Mouse (Mus musculus) limb, embryonic 11.5 days (tissue): Measurements from ENCODE around the gene Arhgap17. TPM values are rescaled to one million over a fixed set of nuclear protein-coding genes. Genes with fewer than 3 reads are reported as not detected.

Experiments
- ATAC-seq: fragments of 200-750 bp; cut with Nextera tagmentation; 2 replicates; pipeline ENCODE4 v1.8.0; 2017; ENCODE audit warnings: low read depth; ENCODE audit not compliant: insufficient number of reproducible peaks, low FRiP score, low TSS enrichment
- DNase-seq: peaks from one replicate; pipeline ENCODE4 v3.0.0-alpha.2; 2015; ENCODE audit warnings: low spot score
- H3K27ac ChIP-seq: fragments of 300-500 bp; sonication (generic); replicated peaks from 2 replicates; pipeline ENCODE4 v1.5.1; 2014; ENCODE audit warnings: low read depth, mild to moderate bottlenecking, low read length
- H3K27me3 ChIP-seq: fragments of 300-500 bp; sonication (generic); 2 replicates; pipeline ENCODE4 v1.6.1; 2014; ENCODE audit warnings: mild to moderate bottlenecking, low read length, mixed read lengths; ENCODE audit not compliant: control insufficient read depth, insufficient read depth
- H3K36me3 ChIP-seq: fragments of 300-500 bp; sonication (generic); 2 replicates; pipeline ENCODE4 v1.6.1; 2014; ENCODE audit warnings: mild to moderate bottlenecking, low read length, moderate library complexity, mixed read lengths; ENCODE audit not compliant: control insufficient read depth, insufficient read depth
- H3K4me1 ChIP-seq: fragments of 300-500 bp; sonication (generic); 2 replicates; pipeline ENCODE4 v1.6.1; 2014; ENCODE audit warnings: low read length, mixed read lengths; ENCODE audit not compliant: control insufficient read depth, insufficient read depth
- H3K4me2 ChIP-seq: fragments of 300-500 bp; sonication (generic); 2 replicates; pipeline ENCODE4 v1.6.1; 2014; ENCODE audit warnings: low read depth, mild to moderate bottlenecking, moderate library complexity; ENCODE audit not compliant: severe bottlenecking
- H3K4me3 ChIP-seq: fragments of 300-500 bp; sonication (generic); 2 replicates; pipeline ENCODE4 v1.5.1; 2014; ENCODE audit warnings: low read depth, low read length
- H3K9ac ChIP-seq: fragments of 300-500 bp; sonication (generic); 2 replicates; pipeline ENCODE4 v1.6.1; 2014; ENCODE audit warnings: mild to moderate bottlenecking, low read length
- H3K9me3 ChIP-seq: fragments of 300-500 bp; sonication (generic); 2 replicates; pipeline ENCODE4 v1.6.1; 2016; ENCODE audit warnings: low read length; ENCODE audit not compliant: control insufficient read depth
- WGBS: fragments of 180-500 bp; shearing (Covaris S2); extraction: QIAGEN DNeasy Blood & Tissue Kit; methylation state at CpG from one replicate; pipeline ENCODE4 v1.1.7; 2014; 5-methylcytosine and 5-hydroxymethylcytosine counted together
- polyA plus RNA-seq: library from polyadenylated mRNA; unstranded; fragments of >200 nt; fragmentation: Nextera tagmentation; extraction: Ambion mirVana; gene quantifications from 2 replicates; pipeline ENCODE4 v1.2.1, GENCODE M21; 2014

Arhgap17 gene
- polyA plus RNA-seq, 1 experiment from 2014 or later, result 32.6 TPM

GRCm38 (mm10) chr7:123298225-123298624, 71.5 kb downstream of the Arhgap17 start:
- Histone ChIP-seq H3K4me3 (no peak overlapping the region), H3K4me2 (no peak overlapping the region), H3K4me1 (no peaks in the 10 kb centered on the region), H3K36me3 (peaks cover 5% of the 10 kb centered on the region; the same call in 1 of the 2 replicates), H3K9me3 (no peaks in the 10 kb centered on the region), H3K27me3 (no peaks in the 10 kb centered on the region), H3K9ac (no peak overlapping the region), H3K27ac (no peak overlapping the region)
- WGBS, result 75% methylated on average over 3 of the region's 3 CpGs
- ATAC-seq, result no peak
- no peak for DNase-seq

GRCm38 (mm10) chr7:123296097-123296496, 73.6 kb downstream of the Arhgap17 start:
- Histone ChIP-seq H3K36me3 (peaks cover 11% of the 10 kb centered on the region), H3K9ac (no peak overlapping the region), H3K27me3 (no peaks in the 10 kb centered on the region), H3K4me2 (no peak overlapping the region), H3K4me1 (no peaks in the 10 kb centered on the region), H3K9me3 (no peaks in the 10 kb centered on the region), H3K27ac (no peak overlapping the region), H3K4me3 (no peak overlapping the region)
- WGBS, result 93% methylated on average over 6 of the region's 6 CpGs
- no peak for ATAC-seq
- no peak for DNase-seq

- ATAC-seq (no peak), DNase-seq (no peak)
- Histone ChIP-seq H3K27ac (no peak overlapping the region), H3K4me1 (no peaks in the 10 kb centered on the region), H3K27me3 (no peaks in the 10 kb centered on the region), H3K4me3 (no peak overlapping the region), H3K9ac (no peak overlapping the region), H3K9me3 (no peaks in the 10 kb centered on the region), H3K4me2 (no peak overlapping the region), H3K36me3 (peaks cover 14% of the 10 kb centered on the region)
- 89% methylated on average over 7 of the region's 7 CpGs for WGBS
Observed at GRCm38 (mm10) chr7:123295423-123295822, 74.3 kb downstream of the Arhgap17 start.

GRCm38 (mm10) chr7:123293898-123294297, 75.8 kb downstream of the Arhgap17 start:
- no peak overlapping the region for H3K9ac ChIP-seq
- H3K4me1 ChIP-seq, result no peaks in the 10 kb centered on the region
- no peaks in the 10 kb centered on the region for H3K9me3 ChIP-seq
- H3K36me3 ChIP-seq, result peaks cover 14% of the 10 kb centered on the region
- ATAC-seq, result no peak
- no peak for DNase-seq
- no peak overlapping the region for H3K4me3 ChIP-seq
- no peak overlapping the region for H3K27ac ChIP-seq
- H3K27me3 ChIP-seq, result no peaks in the 10 kb centered on the region
- H3K4me2 ChIP-seq, result no peak overlapping the region
- 87% methylated on average over 7 of the region's 7 CpGs for WGBS

GRCm38 (mm10) chr7:123291942-123292341, 77.8 kb downstream of the Arhgap17 start:
- H3K36me3 ChIP-seq, result peaks cover 14% of the 10 kb centered on the region
- H3K9ac ChIP-seq, result no peak overlapping the region
- no peaks in the 10 kb centered on the region for H3K4me1 ChIP-seq
- H3K27me3 ChIP-seq, result no peaks in the 10 kb centered on the region
- DNase-seq (no peak), ATAC-seq (no peak)
- no peak overlapping the region for H3K27ac ChIP-seq
- H3K9me3 ChIP-seq, result no peaks in the 10 kb centered on the region
- H3K4me3 ChIP-seq, result no peak overlapping the region
- WGBS, result 87% methylated on average over 8 of the region's 8 CpGs
- H3K4me2 ChIP-seq, result no peak overlapping the region

GRCm38 (mm10) chr7:123289176-123289575, 80.5 kb downstream of the Arhgap17 start:
- H3K4me1 ChIP-seq, result no peaks in the 10 kb centered on the region
- H3K27me3 ChIP-seq, result no peaks in the 10 kb centered on the region
- no peak overlapping the region for H3K27ac ChIP-seq
- DNase-seq (no peak), ATAC-seq (no peak)
- H3K9me3 ChIP-seq, result no peaks in the 10 kb centered on the region
- peaks cover 17% of the 10 kb centered on the region for H3K36me3 ChIP-seq
- no peak overlapping the region for H3K9ac ChIP-seq
- no peak overlapping the region for H3K4me3 ChIP-seq
- H3K4me2 ChIP-seq, result no peak overlapping the region
- WGBS, result 90% methylated on average over 4 of the region's 4 CpGs

- Histone ChIP-seq H3K4me3 (no peak overlapping the region), H3K4me1 (no peaks in the 10 kb centered on the region), H3K27ac (no peak overlapping the region), H3K9ac (no peak overlapping the region), H3K9me3 (no peaks in the 10 kb centered on the region), H3K27me3 (no peaks in the 10 kb centered on the region), H3K36me3 (peaks cover 12% of the 10 kb centered on the region), H3K4me2 (no peak overlapping the region)
- DNase-seq, result no peak
- WGBS, result 86% methylated on average over 3 of the region's 3 CpGs
- ATAC-seq, result no peak
Observed at GRCm38 (mm10) chr7:123287903-123288302, 81.8 kb downstream of the Arhgap17 start.

GRCm38 (mm10) chr7:123285896-123286295, 83.8 kb downstream of the Arhgap17 start:
- peaks cover 7% of the 10 kb centered on the region; the same call in 1 of the 2 replicates for H3K36me3 ChIP-seq
- no peak overlapping the region for H3K4me3 ChIP-seq
- no peaks in the 10 kb centered on the region for H3K9me3 ChIP-seq
- WGBS, result 95% methylated on average over 5 of the region's 5 CpGs
- H3K27ac ChIP-seq, result no peak overlapping the region
- DNase-seq, result no peak
- no peak for ATAC-seq
- H3K4me2 ChIP-seq, result no peak overlapping the region
- no peaks in the 10 kb centered on the region for H3K4me1 ChIP-seq
- no peaks in the 10 kb centered on the region for H3K27me3 ChIP-seq
- H3K9ac ChIP-seq, result no peak overlapping the region

GRCm38 (mm10) chr7:123283826-123284225, 85.9 kb downstream of the Arhgap17 start:
- Histone ChIP-seq H3K4me1 (no peaks in the 10 kb centered on the region), H3K4me2 (no peak overlapping the region), H3K9ac (no peak overlapping the region), H3K36me3 (peaks cover 6% of the 10 kb centered on the region; the same call in 1 of the 2 replicates), H3K27me3 (no peaks in the 10 kb centered on the region), H3K4me3 (no peak overlapping the region), H3K9me3 (no peaks in the 10 kb centered on the region), H3K27ac (no peak overlapping the region)
- 88% methylated on average over 4 of the region's 4 CpGs for WGBS
- ATAC-seq, result no peak
- no peak for DNase-seq
